Mouse (Mus musculus) 3T3-L1 (cell line): Measurements from ENCODE around the gene Chrdl2.

Source experiments
- DNase-seq: peaks from one replicate; pipeline ENCODE4 v3.0.0-alpha.2; 2015; ENCODE audit warnings: low read depth, low spot score

Gene Chrdl2

GRCm38 (mm10) chr7:99982256-99983242 lies 23.4 kb upstream of the Chrdl2 start:
- no peak for DNase-seq

- peak; percentile 79 for DNase-seq
These were observed 17.2 kb upstream of the Chrdl2 start for GRCm38 (mm10) chr7:99988725-99989124.

GRCm38 (mm10) chr7:99989844-99990760 lies 15.9 kb upstream of the Chrdl2 start:
- DNase-seq, result no peak

- DNase-seq, result no peak
These were observed 14.8 kb upstream of the Chrdl2 start for GRCm38 (mm10) chr7:99990990-99991707.

- no peak for DNase-seq
These were observed 12.8 kb upstream of the Chrdl2 start for GRCm38 (mm10) chr7:99993159-99993558.

- no peak for DNase-seq
These were observed 10.8 kb upstream of the Chrdl2 start for GRCm38 (mm10) chr7:99995186-99995585.

GRCm38 (mm10) chr7:99998668-99999067 lies 7.3 kb upstream of the Chrdl2 start:
- no peak for DNase-seq

- no peak for DNase-seq
These were observed 2.2 kb upstream of the Chrdl2 start for GRCm38 (mm10) chr7:100003781-100004180.

- no peak for DNase-seq
These were observed 439 bp downstream of the Chrdl2 start for GRCm38 (mm10) chr7:100006411-100006810.

GRCm38 (mm10) chr7:100008765-100009164 lies 2.8 kb downstream of the Chrdl2 start:
- DNase-seq, result no peak

- DNase-seq, result peak; percentile 60
These were observed 3.7 kb downstream of the Chrdl2 start for GRCm38 (mm10) chr7:100009640-100010039.

GRCm38 (mm10) chr7:100010711-100011110 lies 4.7 kb downstream of the Chrdl2 start:
- no peak for DNase-seq

GRCm38 (mm10) chr7:100012085-100012484 lies 6.1 kb downstream of the Chrdl2 start:
- no peak for DNase-seq

GRCm38 (mm10) chr7:100012515-100012914 lies 6.5 kb downstream of the Chrdl2 start:
- no peak for DNase-seq

- no peak for DNase-seq
These were observed 8.2 kb downstream of the Chrdl2 start for GRCm38 (mm10) chr7:100014123-100014600.

- no peak for DNase-seq
These were observed 11.1 kb downstream of the Chrdl2 start for GRCm38 (mm10) chr7:100017056-100017455.

GRCm38 (mm10) chr7:100027353-100027752 lies 21.4 kb downstream of the Chrdl2 start:
- no peak for DNase-seq

GRCm38 (mm10) chr7:100029307-100029706 lies 23.3 kb downstream of the Chrdl2 start:
- DNase-seq, result peak; percentile 31

- DNase-seq, result no peak
These were observed 25.2 kb downstream of the Chrdl2 start for GRCm38 (mm10) chr7:100030996-100031749.

GRCm38 (mm10) chr7:100033672-100034071 lies 27.7 kb downstream of the Chrdl2 start:
- DNase-seq, result no peak
